Mouse (Mus musculus): Measurements from ENCODE around the gene Mycl. TPM values are rescaled to one million over a fixed set of nuclear protein-coding genes. Genes with fewer than 3 reads are reported as not detected.
A peak's percentile ranks its signal among the peaks of the same experiment; 100 is the strongest.

The Mycl gene
- total and polyA plus RNA-seq, 3 experiments = 0.38 to 0.51 (median 0.44) TPM

- Histone ChIP-seq H3K9ac (ENCODE audit: insufficient read depth, low read depth) (no peak overlapping the region), H3K27me3 (replicated peaks) (no peaks in the 10 kb centered on the region), H3K4me1 (ENCODE audit: control insufficient read depth in 1 of 2, insufficient read depth in 2 of 2) (peaks cover 0 to 4% of the 10 kb centered on the region in 2 experiments; a peak in 1 of 4 replicates), H3K27ac (ENCODE audit: insufficient read depth, low read depth) (no peak overlapping the region), H3K79me2 (replicated peaks; ENCODE audit: control insufficient read depth, extremely low read depth, insufficient read depth, poor library complexity, severe bottlenecking) (no peaks in the 10 kb centered on the region), H3K4me3 (replicated peaks in 1 of 3; ENCODE audit: low read depth in 2 of 3, low read length in 2 of 3, poor library complexity in 1 of 3) (no peak overlapping the region), H3K36me3 (replicated peaks in 1 of 2; ENCODE audit: control insufficient read depth in 1 of 2, insufficient read depth in 1 of 2, low read length in 1 of 2) (no peaks in the 10 kb centered on the region), H3K4me2 (ENCODE audit: insufficient read depth, low read depth, poor library complexity, severe bottlenecking) (no peak overlapping the region), H3K9me3 (replicated peaks; ENCODE audit: low read length) (no peaks in the 10 kb centered on the region)
- TF ChIP-seq MAFK (IDR thresholded peaks at IDR 0.05; ENCODE audit: insufficient replicate concordance, low read length) (no peak), ZC3H11A (IDR thresholded peaks at IDR 0.05; ENCODE audit: low read depth, low read length) (no peak), ETS1 (conservative IDR thresholded peaks at IDR 0.05; ENCODE audit: low read depth, low read length) (no peak), MAZ (IDR thresholded peaks at IDR 0.05; ENCODE audit: low read depth, low read length) (no peak), RCOR1 (conservative IDR thresholded peaks at IDR 0.05; ENCODE audit: low read depth, low read length) (no peak), ELF1 (IDR thresholded peaks at IDR 0.05; ENCODE audit: low read depth, low read length) (no peak), PAX5 (IDR thresholded peaks at IDR 0.05; ENCODE audit: low read length) (no peak), MYC (IDR thresholded peaks at IDR 0.05; ENCODE audit: low read depth, low read length) (no peak)
- in situ Hi-C loops (cut with MboI; ENCODE audit: low pct_ligation_motif_present, low pct_unique_long_range_greater_than_20kb, low sequenced_read_pairs) (loop anchor here (10.0 kb wide), 1 partner anchor 67 kb away; no protein-coding TSS in a partner anchor), dilution Hi-C loops (cut with MboI; ENCODE audit: extremely low pct_ligation_motif_present, extremely low pct_unique_long_range_greater_than_20kb, low sequenced_read_pairs) (no loop called here)
- no peak for DNase-seq (ENCODE audit: extremely low read depth)
These were observed 13.5 kb upstream of the Mycl start for GRCm38 (mm10) chr4:122981930-122982329.

- Histone ChIP-seq H3K4me1 (ENCODE audit: control insufficient read depth in 1 of 2, insufficient read depth in 2 of 2) (peaks cover 0 to 4% of the 10 kb centered on the region in 2 experiments; a peak in 1 of 4 replicates), H3K9ac (ENCODE audit: insufficient read depth, low read depth) (no peak overlapping the region), H3K9me3 (replicated peaks; ENCODE audit: low read length) (no peaks in the 10 kb centered on the region), H3K79me2 (replicated peaks; ENCODE audit: control insufficient read depth, extremely low read depth, insufficient read depth, poor library complexity, severe bottlenecking) (no peaks in the 10 kb centered on the region), H3K27me3 (replicated peaks) (no peaks in the 10 kb centered on the region), H3K4me3 (replicated peaks in 1 of 3; ENCODE audit: low read depth in 2 of 3, low read length in 2 of 3, poor library complexity in 1 of 3) (no peak overlapping the region), H3K27ac (ENCODE audit: insufficient read depth, low read depth) (no peak overlapping the region), H3K36me3 (replicated peaks in 1 of 2; ENCODE audit: control insufficient read depth in 1 of 2, insufficient read depth in 1 of 2, low read length in 1 of 2) (no peaks in the 10 kb centered on the region), H3K4me2 (ENCODE audit: insufficient read depth, low read depth, poor library complexity, severe bottlenecking) (no peak overlapping the region)
- no peak for DNase-seq (ENCODE audit: extremely low read depth)
- dilution Hi-C loops (cut with MboI; ENCODE audit: extremely low pct_ligation_motif_present, extremely low pct_unique_long_range_greater_than_20kb, low sequenced_read_pairs) = no loop called here
- TF ChIP-seq MAFK (IDR thresholded peaks at IDR 0.05; ENCODE audit: insufficient replicate concordance, low read length) = peak; percentile 88
- TF ChIP-seq ZC3H11A (IDR thresholded peaks at IDR 0.05; ENCODE audit: low read depth, low read length) = no peak
- in situ Hi-C loops (cut with MboI; ENCODE audit: low pct_ligation_motif_present, low pct_unique_long_range_greater_than_20kb, low sequenced_read_pairs) = loop anchor here (10.0 kb wide), 1 partner anchor 68 kb away; no protein-coding TSS in a partner anchor
These were observed 12.9 kb upstream of the Mycl start for GRCm38 (mm10) chr4:122982537-122982936.

GRCm38 (mm10) chr4:122983486-122984261 lies 11.8 kb upstream of the Mycl start:
- Histone ChIP-seq H3K4me2 (ENCODE audit: insufficient read depth, low read depth, poor library complexity, severe bottlenecking) (no peak overlapping the region), H3K27ac (ENCODE audit: insufficient read depth, low read depth) (no peak overlapping the region), H3K4me1 (ENCODE audit: control insufficient read depth in 1 of 2, insufficient read depth in 2 of 2) (peaks cover 0 to 4% of the 10 kb centered on the region in 2 experiments; a peak in 1 of 4 replicates), H3K79me2 (replicated peaks; ENCODE audit: control insufficient read depth, extremely low read depth, insufficient read depth, poor library complexity, severe bottlenecking) (no peaks in the 10 kb centered on the region), H3K4me3 (replicated peaks in 1 of 3; ENCODE audit: low read depth in 2 of 3, low read length in 2 of 3, poor library complexity in 1 of 3) (no peak overlapping the region), H3K9ac (ENCODE audit: insufficient read depth, low read depth) (no peak overlapping the region), H3K36me3 (replicated peaks in 1 of 2; ENCODE audit: control insufficient read depth in 1 of 2, insufficient read depth in 1 of 2, low read length in 1 of 2) (no peaks in the 10 kb centered on the region), H3K9me3 (replicated peaks; ENCODE audit: low read length) (no peaks in the 10 kb centered on the region), H3K27me3 (replicated peaks) (no peaks in the 10 kb centered on the region)
- in situ Hi-C loops (cut with MboI; ENCODE audit: low pct_ligation_motif_present, low pct_unique_long_range_greater_than_20kb, low sequenced_read_pairs) (loop anchor here (10.0 kb wide), 1 partner anchor 69 kb away; no protein-coding TSS in a partner anchor), dilution Hi-C loops (cut with MboI; ENCODE audit: extremely low pct_ligation_motif_present, extremely low pct_unique_long_range_greater_than_20kb, low sequenced_read_pairs) (no loop called here)
- no peak for DNase-seq (ENCODE audit: extremely low read depth)
- TF ChIP-seq PAX5 (IDR thresholded peaks at IDR 0.05; ENCODE audit: low read length) (no peak), EP300 (IDR thresholded peaks at IDR 0.05; ENCODE audit: low read length) (no peak), TBP (conservative IDR thresholded peaks at IDR 0.05; ENCODE audit: low read depth, low read length) (no peak), JUN (IDR thresholded peaks at IDR 0.05; ENCODE audit: insufficient read depth, low read depth, low read length) (no peak), ELF1 (IDR thresholded peaks at IDR 0.05; ENCODE audit: low read depth, low read length) (no peak), JUND (conservative IDR thresholded peaks at IDR 0.05; ENCODE audit: low read depth, low read length) (no peak), MXI1 (IDR thresholded peaks at IDR 0.05; ENCODE audit: low read depth, low read length) (no peak), UBTF (IDR thresholded peaks at IDR 0.05; ENCODE audit: low read depth, low read length) (no peak), GABPA (IDR thresholded peaks at IDR 0.05; ENCODE audit: insufficient replicate concordance, low read depth, low read length) (no peak), RCOR1 (conservative IDR thresholded peaks at IDR 0.05; ENCODE audit: low read depth, low read length) (no peak), MAX (IDR thresholded peaks at IDR 0.05; ENCODE audit: low read length) (no peak), CHD1 (IDR thresholded peaks at IDR 0.05; ENCODE audit: low read depth, low read length) (no peak)
